Mouse (Mus musculus) spleen, adult 2 months (tissue): ENCODE results near the gene Evi5l. TPM values are rescaled to one million over a fixed set of nuclear protein-coding genes. Genes with fewer than 3 reads are reported as not detected.

Experiments
- DNase-seq, 2 experiments: peaks; one replicate each; pipeline versions ENCODE4 v3.0.0 to v3.0.0-alpha.2; 2012 to 2021; ENCODE audit warnings: low spot score in 2 of 2, low read depth in 1 of 2
- H3K27ac ChIP-seq: fragments of 200-500 bp; 2 replicates; pipeline ENCODE4 v1.5.1; 2012; ENCODE audit warnings: low read length, inconsistent platforms; ENCODE audit not compliant: insufficient read depth
- H3K27me3 ChIP-seq: fragments of 200-500 bp; 2 replicates; pipeline ENCODE4 v1.6.1; 2012; ENCODE audit warnings: mild to moderate bottlenecking, moderate library complexity, low read length, inconsistent platforms; ENCODE audit not compliant: control insufficient read depth, insufficient read depth
- H3K36me3 ChIP-seq: fragments of 200-500 bp; 2 replicates; pipeline ENCODE4 v1.6.1; 2012; ENCODE audit warnings: mild to moderate bottlenecking, low read length, inconsistent platforms; ENCODE audit not compliant: control insufficient read depth, insufficient read depth
- H3K4me1 ChIP-seq: fragments of 200-500 bp; 2 replicates; pipeline ENCODE4 v1.6.1; 2011; ENCODE audit warnings: inconsistent platforms; ENCODE audit not compliant: control insufficient read depth, insufficient read depth, insufficient read length
- H3K4me3 ChIP-seq: fragments of 200-500 bp; 2 replicates; pipeline ENCODE4 v1.5.1; 2011; ENCODE audit warnings: mild to moderate bottlenecking, inconsistent platforms; ENCODE audit not compliant: insufficient read depth, insufficient read length; ENCODE audit errors: extremely low read depth
- CTCF ChIP-seq: fragments of 200-500 bp; IDR thresholded peaks from 2 replicates; pipeline ENCODE4 v1.5.1; 2011; ENCODE audit warnings: mild to moderate bottlenecking, inconsistent platforms; ENCODE audit not compliant: insufficient read depth, insufficient read length, insufficient replicate concordance; ENCODE audit errors: extremely low read depth
- POLR2A ChIP-seq: fragments of 200-500 bp; IDR thresholded peaks from 2 replicates; pipeline ENCODE4 v1.6.1; 2011; ENCODE audit warnings: low read depth, low read length, inconsistent platforms
- WGBS: fragments of 180-500 bp; shearing (Covaris S2); methylation state at CpG from one replicate; pipeline ENCODE4 v1.1.7; 2018; 5-methylcytosine and 5-hydroxymethylcytosine counted together
- polyA plus RNA-seq: library from polyadenylated mRNA; depleted of rRNA; stranded (reverse); fragments of >200 nt; gene quantifications from 2 replicates; pipeline ENCODE4 v1.2.3, GENCODE M21; 2012; rRNA removed

The Evi5l gene
- 10.2 and 12.9 TPM in 2 replicates for polyA plus RNA-seq

DNA sequence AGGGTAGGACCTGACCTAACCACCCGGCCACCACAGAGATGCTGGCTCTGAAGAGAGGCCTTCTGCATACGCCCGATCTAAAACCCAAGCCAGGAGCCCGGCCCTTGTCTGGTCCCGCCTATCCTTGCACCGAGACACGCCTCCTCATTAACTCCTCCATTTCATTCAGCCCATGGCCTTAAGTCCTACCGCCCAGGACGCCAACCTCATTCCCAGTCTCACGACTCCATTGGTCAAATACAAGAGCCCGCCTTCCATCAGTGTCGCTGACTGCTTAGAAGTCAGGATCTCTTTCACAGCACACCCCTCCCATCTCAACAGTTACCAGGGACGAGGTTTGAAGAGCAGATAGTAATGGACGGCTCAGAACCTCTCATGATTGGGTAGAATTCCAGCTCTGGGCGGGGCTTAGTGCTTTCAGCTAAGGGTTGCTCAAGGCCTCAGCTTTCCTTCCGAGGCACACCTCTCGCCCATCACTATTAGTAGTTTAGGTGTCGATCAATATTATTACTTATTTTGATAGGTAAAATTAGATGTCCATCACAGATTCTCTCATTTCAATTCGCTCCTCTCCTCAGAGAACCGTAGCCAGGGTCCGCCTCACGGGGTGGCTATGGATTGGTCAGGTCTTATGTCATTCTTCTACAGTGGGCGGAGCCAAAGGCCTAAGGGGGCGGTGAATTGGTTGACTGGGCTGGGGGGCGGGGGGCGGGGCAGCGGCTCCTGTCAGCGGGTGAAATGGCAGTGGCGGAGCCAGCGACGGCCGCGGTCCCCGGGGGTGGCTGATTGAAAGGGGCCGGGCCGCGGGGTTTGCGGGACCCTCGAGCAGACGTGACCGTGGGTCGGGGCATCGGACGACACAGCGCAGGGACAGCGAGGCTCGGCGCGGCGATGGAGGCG, at the start of gene Evi5l:
TSS of gene Evi5l (plus strand) at position 716 of the 900 bp plus-strand sequence.
- no peaks in the 10 kb centered on the region for H3K27me3 ChIP-seq
- DNase-seq = peak; percentile 97 to 100
- no peaks in the 10 kb centered on the region for H3K36me3 ChIP-seq
- 0 out of 2 replicates have a peak within 1 kb of the TSS, but pooled peaks have one; percentile 4 for H3K27ac ChIP-seq
- TF ChIP-seq CTCF (no peak), POLR2A (no peak)
- WGBS = under 1% methylated on average over 49 of the region's 51 CpGs
- peak within 1 kb of the TSS; percentile 79 for H3K4me3 ChIP-seq
- H3K4me1 ChIP-seq = peaks cover 6% of the 10 kb centered on the region; the same call in 1 of the 2 replicates

DNA sequence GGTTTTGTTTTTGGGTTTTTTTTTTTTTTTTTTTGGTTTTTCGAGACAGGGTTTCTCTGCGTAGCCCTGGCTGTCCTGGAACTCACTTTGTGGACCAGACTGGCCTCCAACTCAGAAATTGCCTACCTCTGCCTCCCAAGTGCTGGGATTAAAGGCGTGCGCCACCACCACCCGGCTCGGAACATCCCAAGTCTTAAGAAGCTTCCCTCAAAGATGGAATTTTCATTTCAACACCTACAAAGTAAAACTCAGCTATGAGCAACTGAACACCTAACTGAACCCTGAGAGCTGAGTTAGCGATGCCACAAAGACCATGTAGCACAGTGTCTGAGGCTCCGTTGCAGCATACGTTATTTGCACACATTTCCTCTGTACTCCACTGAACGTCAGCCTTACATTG, 32.6 kb upstream of the Evi5l start, which contains the start of gene Cd209g:
TSS of gene Cd209g (plus strand) at position 301 of the 400 bp plus-strand sequence.
- TF ChIP-seq CTCF (no peak), POLR2A (no peak)
- Histone ChIP-seq H3K4me1 (no peaks in the 10 kb centered on the region), H3K27ac (no peak within 1 kb of the TSS), H3K27me3 (no peaks in the 10 kb centered on the region), H3K4me3 (no peak within 1 kb of the TSS), H3K36me3 (no peaks in the 10 kb centered on the region)
- 95% methylated on average over 10 of the region's 10 CpGs for WGBS
- no peak for DNase-seq

DNA sequence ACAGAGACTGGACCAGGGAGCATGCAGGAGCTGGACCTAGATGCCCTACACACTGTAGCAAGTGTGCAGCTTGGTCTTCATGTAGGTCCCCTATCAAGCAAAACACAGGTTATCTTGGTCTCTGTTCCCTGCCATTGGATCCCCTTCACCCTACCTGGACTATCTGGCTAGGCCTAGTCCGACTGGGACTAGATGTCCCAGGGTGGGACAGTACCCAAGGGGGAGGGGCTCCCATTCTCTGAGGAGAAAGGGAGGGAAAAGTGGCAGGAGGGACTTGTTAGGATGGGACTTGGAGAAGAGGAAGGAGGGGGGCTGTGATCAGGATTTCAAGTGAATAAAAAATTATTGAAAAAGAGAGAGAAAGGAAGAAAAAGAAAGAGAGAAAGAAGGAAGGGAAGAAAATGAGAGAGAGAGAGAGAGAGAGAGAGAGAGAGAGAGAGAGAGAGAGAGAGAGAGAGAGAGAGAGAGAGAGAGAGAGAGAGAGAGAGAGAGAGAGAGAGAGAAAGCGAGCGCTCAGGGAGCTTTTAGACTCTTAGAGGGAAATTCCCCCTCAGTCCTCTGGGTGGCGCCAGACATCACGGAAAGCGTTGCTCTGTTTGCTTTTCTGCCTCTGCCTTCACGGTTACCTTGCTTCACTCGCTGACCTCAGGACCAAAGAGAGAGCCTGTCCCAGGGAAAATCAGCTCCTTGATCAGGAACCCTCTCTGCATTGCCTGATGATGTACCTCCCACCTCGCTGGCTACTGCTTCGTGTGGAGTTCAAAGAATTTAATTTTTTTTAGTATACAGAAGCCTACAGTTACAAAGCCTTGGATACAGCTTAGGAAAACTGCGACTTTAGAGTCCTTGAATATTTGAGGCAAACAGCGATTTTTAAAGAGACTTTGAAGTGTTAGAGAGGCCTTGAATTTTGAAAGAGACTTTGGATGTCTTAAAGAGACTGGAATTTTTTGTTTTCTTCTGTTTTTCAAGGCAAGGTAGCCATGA, 26.4 kb upstream of the Evi5l start:
- WGBS = 13% methylated on average over 12 of the region's 12 CpGs
- Histone ChIP-seq H3K4me3 (no peak overlapping the region), H3K27ac (no peak overlapping the region), H3K36me3 (no peaks in the 10 kb centered on the region), H3K27me3 (no peaks in the 10 kb centered on the region), H3K4me1 (no peaks in the 10 kb centered on the region)
- DNase-seq = peak; percentile 41 to 71
- TF ChIP-seq POLR2A (no peak), CTCF (peak; percentile 98)

DNA sequence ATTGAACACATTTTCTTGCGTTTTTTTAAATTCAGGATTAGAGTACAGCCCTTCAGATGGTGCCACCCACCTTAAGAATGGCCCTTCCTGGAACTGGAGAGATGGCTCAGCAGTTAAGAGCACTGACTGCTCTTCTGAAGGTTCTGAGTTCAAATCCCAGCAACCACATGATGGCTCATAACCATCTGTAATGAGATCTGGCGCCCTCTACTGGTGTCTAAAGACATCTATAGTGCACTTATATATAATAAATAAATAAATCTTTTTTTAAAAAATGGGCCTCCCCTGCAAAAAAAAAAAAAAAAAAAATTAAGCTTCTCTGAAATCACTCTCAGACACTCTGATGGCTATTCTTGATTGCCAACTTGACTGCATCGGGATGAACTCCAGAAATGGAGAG, 24.6 kb upstream of the Evi5l start:
- no peak overlapping the region for H3K27ac ChIP-seq
- no peak overlapping the region for H3K4me3 ChIP-seq
- TF ChIP-seq CTCF (no peak), POLR2A (no peak)
- no peaks in the 10 kb centered on the region for H3K27me3 ChIP-seq
- DNase-seq = no peak
- WGBS = 60% methylated on average over 3 of the region's 3 CpGs
- H3K36me3 ChIP-seq = no peaks in the 10 kb centered on the region
- H3K4me1 ChIP-seq = no peaks in the 10 kb centered on the region

DNA sequence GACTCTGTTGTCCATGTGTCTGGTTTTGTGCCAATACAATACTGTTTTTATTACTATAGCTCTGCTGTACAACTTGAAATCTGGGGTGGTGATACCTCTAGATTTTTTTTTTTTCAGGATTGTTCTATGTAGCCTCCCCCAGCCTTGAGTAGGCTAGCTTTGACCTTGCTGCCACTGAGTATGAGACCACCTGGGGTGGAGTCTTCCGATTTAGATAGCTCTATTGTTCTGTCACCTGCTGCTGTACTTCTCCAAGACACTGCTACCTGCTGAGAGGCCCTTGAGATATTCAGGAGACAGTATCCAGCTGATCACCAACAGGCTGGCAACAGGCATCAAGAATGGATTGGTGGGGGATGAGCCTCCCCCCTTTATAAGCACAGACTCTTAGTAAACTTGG, 19.1 kb upstream of the Evi5l start:
- WGBS = 51% methylated on average over 1 of the region's 1 CpGs
- Histone ChIP-seq H3K36me3 (no peaks in the 10 kb centered on the region), H3K4me1 (no peaks in the 10 kb centered on the region), H3K27me3 (no peaks in the 10 kb centered on the region), H3K4me3 (no peak overlapping the region), H3K27ac (no peak overlapping the region)
- DNase-seq = no peak
- TF ChIP-seq CTCF = no peak
- no peak for TF ChIP-seq POLR2A

DNA sequence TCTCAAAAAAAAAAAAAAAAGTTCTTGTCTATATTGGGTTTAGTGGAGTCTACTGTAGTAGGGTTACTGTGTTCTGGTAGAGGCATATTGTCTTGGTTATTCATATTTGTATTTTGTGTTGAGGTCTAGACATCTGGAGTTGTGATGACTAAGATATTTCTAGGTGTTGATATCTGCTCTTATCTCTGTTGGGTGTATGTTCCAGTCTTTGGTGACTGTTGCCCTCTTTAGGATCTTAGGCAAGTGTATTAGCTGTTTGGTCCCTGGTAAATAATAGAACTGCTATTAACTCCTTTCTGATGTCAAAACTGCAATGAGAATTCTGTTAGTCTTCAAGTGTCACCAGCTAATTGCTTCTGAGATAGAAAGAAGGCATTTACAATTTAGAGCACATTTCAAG, 11.5 kb upstream of the Evi5l start:
- TF ChIP-seq POLR2A (no peak), CTCF (no peak)
- Histone ChIP-seq H3K36me3 (no peaks in the 10 kb centered on the region), H3K4me3 (no peak overlapping the region), H3K27ac (no peak overlapping the region), H3K4me1 (no peaks in the 10 kb centered on the region), H3K27me3 (no peaks in the 10 kb centered on the region; the same call in 1 of the 2 replicates)
- DNase-seq = no peak
